Mouse (Mus musculus): ENCODE results near the gene Prss54. TPM values are rescaled to one million over a fixed set of nuclear protein-coding genes. Genes with fewer than 3 reads are reported as not detected.

Gene Prss54
- polyA plus RNA-seq, 1 experiment: not detected

DNA sequence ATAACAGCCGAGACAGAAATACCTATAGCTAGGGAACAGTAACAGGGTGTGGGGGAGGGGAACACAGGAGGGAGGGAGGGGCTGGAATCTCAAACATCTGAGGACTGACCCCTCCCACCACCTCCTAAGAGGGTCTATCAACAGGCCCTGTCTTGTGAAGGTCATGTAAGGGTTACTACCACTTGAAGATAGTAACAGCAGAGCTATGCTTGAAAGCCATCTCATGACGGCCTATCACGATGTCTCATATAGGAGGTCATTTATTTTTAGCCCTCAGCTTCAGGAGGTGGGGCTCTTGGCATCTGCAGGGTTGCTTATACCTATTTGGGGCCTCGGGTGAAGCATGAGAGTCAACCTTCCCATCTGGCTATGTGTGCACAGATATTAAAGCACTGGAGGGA, 20.7 kb upstream of the Prss54 start:
- DNase-seq (ENCODE audit: low read depth): no peak
- TF ChIP-seq CTCF (IDR thresholded peaks at IDR 0.05; ENCODE audit: borderline replicate concordance, extremely low read depth, insufficient read depth, insufficient read length) (no peak), POLR2A (IDR thresholded peaks at IDR 0.05; ENCODE audit: borderline replicate concordance, extremely low read depth, insufficient read depth, insufficient read length, poor library complexity, severe bottlenecking) (no peak)

DNA sequence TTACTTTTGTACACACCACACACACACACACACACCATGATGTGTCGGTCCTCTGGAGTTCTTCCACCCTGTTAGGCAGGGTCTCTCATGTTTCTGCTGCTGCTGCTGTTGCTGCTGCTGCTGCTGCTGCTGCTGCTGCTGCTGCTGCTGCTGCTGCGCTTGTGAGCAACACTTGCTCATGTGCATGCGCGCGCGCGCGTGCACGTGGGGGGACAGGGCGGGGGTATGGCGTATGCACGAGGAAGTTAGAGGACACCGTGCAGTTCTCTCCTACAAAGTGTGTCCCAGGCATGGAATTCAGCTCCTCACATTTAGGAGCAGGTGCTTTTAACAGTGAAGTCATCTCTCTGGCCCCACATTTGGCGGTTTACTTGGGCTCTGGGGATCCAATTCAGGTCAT, 19.0 kb upstream of the Prss54 start:
- no peak for DNase-seq (ENCODE audit: low read depth)
- TF ChIP-seq POLR2A (IDR thresholded peaks at IDR 0.05; ENCODE audit: borderline replicate concordance, extremely low read depth, insufficient read depth, insufficient read length, poor library complexity, severe bottlenecking) (no peak), CTCF (IDR thresholded peaks at IDR 0.05; ENCODE audit: borderline replicate concordance, extremely low read depth, insufficient read depth, insufficient read length) (no peak)

DNA sequence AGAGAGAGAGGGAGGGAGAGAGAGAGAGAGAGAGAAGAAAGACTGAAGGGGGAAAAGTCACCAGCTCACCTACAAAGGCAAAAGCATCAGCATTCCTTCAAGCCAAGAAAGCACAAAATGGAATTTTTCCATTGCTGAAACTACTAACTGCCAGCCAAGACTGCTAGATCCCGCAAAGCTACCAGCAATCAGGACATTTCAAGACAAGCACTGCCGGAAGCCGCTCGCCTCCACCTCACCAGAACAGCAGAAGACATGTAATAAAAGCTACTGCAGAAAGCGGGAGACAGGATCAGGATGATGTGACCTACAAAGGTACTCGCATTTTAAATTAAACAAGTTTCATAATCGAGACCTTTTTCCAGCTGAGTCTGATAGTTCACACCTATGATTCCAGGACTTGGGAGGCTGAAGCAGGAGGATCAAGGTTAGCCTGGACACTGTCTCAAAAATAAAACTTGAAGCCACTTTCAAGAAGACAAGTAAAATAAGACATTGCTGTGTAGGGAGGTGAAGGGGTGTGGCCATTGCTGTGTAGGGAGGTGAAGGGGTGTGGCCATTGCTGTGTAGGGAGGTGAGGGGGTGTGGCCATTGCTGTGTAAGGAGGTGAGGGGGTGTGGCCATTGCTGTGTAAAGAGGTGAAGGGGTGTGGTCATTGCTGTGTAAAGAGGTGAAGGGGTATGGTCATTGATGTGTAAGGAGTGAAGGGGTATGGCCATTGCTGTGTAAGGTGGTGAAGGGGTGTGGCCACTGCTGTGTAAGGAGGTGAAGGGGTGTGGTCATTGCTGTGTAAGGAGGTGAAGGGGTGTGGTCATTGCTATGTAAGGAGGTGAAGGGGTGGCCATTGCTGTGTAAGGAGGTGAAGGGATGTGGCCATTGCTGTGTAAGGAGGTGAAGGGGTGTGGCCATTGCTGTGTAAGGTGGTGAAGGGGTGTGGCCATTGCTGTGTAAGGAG, 17.6 kb upstream of the Prss54 start:
- TF ChIP-seq CTCF (IDR thresholded peaks at IDR 0.05; ENCODE audit: borderline replicate concordance, extremely low read depth, insufficient read depth, insufficient read length) (no peak), POLR2A (IDR thresholded peaks at IDR 0.05; ENCODE audit: borderline replicate concordance, extremely low read depth, insufficient read depth, insufficient read length, poor library complexity, severe bottlenecking) (no peak)
- no peak for DNase-seq (ENCODE audit: low read depth)

DNA sequence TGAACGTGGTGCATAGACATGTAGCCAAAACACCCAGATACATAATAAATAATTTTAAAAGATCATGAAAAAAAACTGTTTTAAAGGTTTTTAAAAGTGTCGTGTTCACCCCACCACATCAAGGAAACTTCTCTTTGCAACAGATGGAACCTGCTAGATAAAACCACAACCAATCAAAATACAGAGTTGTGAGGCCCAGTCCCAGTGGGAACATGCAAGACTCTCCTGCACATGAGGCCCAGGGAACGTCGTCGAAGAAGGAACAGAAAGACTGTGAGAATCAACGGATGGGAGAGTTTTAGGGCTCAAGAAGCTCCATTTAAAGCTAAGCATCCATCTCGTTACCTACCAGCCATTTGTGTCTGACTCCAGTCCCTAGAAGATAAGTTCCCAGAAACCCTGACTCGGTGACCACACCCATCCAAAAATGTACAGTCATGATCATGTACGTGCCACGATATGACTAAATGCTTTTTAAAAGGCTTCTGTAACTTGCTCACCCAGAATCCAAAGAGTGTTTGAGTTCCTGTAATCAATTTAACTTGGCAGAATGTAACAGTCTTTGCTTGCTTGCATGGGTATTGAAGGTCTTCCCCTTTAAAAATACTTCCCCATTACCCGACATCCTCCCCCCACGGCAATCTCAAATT, 16.1 kb upstream of the Prss54 start:
- TF ChIP-seq CTCF (IDR thresholded peaks at IDR 0.05; ENCODE audit: borderline replicate concordance, extremely low read depth, insufficient read depth, insufficient read length) (no peak), POLR2A (IDR thresholded peaks at IDR 0.05; ENCODE audit: borderline replicate concordance, extremely low read depth, insufficient read depth, insufficient read length, poor library complexity, severe bottlenecking) (no peak)
- DNase-seq (ENCODE audit: low read depth): no peak

DNA sequence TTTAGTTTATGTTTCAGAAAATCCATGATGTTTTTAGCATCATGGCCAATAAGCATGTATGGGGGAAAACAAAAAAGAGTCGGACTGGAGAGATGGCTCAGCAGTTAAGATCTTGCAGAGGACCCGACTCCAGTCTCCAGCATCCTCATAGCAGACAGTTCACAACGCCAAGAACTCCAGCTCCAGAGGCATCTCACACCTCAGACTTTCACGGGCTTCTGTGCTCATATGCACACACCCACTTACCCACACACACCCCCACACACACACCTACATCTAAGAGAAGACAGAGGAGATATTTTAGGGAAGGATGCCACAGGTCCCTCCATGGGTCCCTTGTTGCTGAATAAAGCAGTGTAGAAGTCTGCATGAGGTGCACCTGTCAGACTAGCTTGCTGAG, 14.4 kb upstream of the Prss54 start:
- no peak for DNase-seq (ENCODE audit: low read depth)
- no peak for TF ChIP-seq CTCF (IDR thresholded peaks at IDR 0.05; ENCODE audit: borderline replicate concordance, extremely low read depth, insufficient read depth, insufficient read length)
- TF ChIP-seq POLR2A (IDR thresholded peaks at IDR 0.05; ENCODE audit: borderline replicate concordance, extremely low read depth, insufficient read depth, insufficient read length, poor library complexity, severe bottlenecking): no peak

DNA sequence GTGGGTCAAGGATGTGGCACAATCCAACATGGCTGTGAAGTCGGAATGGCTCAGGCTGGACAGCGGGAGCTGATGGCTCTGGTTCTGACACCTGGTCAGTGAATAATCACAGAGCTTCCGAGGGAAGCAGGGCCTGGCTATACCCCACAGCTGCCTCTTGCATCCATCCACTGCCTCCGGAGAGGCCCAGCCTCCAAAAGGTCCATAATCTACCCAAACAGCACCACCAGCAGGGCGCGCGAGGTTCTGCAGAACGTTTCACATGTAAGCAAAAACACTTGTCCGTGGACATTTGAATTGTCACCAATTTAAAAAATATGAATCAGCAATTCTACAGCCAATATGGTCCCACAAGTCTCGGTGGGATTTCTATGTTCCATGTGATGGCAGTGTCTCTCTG, 13.1 kb upstream of the Prss54 start:
- TF ChIP-seq POLR2A (IDR thresholded peaks at IDR 0.05; ENCODE audit: borderline replicate concordance, extremely low read depth, insufficient read depth, insufficient read length, poor library complexity, severe bottlenecking) (no peak), CTCF (IDR thresholded peaks at IDR 0.05; ENCODE audit: borderline replicate concordance, extremely low read depth, insufficient read depth, insufficient read length) (no peak)
- DNase-seq (ENCODE audit: low read depth): no peak

DNA sequence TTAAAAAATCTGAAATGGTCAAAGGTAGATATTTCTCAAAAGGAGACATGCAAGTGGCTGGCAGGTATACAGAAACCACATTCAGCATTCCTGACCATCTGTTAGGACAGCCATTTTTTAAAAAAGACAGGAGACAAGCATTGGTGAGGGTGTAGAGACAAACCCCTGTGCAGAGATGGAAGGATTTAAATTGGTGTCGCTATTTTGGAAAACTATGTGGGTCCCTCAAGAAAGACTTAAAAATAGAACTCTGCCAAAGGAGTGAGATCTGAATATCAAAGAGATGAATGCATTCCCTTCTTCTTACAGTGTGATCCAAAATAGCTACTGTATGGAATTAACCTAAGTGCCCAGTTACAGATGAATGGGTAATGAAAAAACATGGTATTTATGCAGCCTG, 11.2 kb upstream of the Prss54 start:
- TF ChIP-seq POLR2A (IDR thresholded peaks at IDR 0.05; ENCODE audit: borderline replicate concordance, extremely low read depth, insufficient read depth, insufficient read length, poor library complexity, severe bottlenecking): no peak
- TF ChIP-seq CTCF (IDR thresholded peaks at IDR 0.05; ENCODE audit: borderline replicate concordance, extremely low read depth, insufficient read depth, insufficient read length): no peak
- no peak for DNase-seq (ENCODE audit: low read depth)

DNA sequence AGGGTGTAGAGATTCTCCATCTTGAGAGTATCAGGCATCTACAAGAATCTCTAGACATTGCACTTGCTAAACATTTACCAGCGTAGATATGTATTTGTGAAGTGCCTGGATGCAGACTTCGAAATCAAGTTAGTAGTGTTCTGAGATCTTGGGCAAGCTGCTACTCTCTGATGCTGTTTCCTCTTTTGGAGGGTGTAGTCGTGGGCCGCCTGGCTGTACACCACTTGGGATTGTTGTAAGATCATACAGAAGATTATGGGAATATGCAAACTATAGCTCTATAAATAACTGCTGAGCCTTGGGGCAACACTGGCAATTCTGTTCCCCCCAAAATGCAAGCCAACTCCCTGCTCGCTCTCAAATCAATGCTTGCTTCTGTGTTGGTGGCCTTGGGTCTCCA, 3.0 kb downstream of the Prss54 start:
- TF ChIP-seq CTCF (IDR thresholded peaks at IDR 0.05; ENCODE audit: borderline replicate concordance, extremely low read depth, insufficient read depth, insufficient read length): no peak
- no peak for TF ChIP-seq POLR2A (IDR thresholded peaks at IDR 0.05; ENCODE audit: borderline replicate concordance, extremely low read depth, insufficient read depth, insufficient read length, poor library complexity, severe bottlenecking)
- no peak for DNase-seq (ENCODE audit: low read depth)

DNA sequence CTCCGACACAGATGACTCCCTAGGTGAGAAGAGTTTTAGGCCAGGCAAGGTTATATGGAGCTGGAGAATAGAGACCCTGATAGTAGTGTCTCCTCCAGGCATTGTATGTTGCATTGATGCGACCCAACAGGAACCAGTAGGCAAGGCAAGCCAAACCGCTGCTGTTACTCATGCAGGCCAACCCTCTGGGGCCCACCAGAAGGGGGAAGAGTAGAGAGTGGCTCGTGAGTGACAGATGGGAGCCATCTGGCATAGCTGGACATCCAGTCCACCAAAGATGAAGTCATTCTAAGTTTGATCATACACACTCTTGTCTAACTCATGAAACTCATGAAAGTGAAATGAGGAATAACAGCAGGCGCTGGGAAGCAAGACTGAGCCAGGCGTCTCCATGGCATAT, 9.3 kb downstream of the Prss54 start:
- no peak for DNase-seq (ENCODE audit: low read depth)
- TF ChIP-seq CTCF (IDR thresholded peaks at IDR 0.05; ENCODE audit: borderline replicate concordance, extremely low read depth, insufficient read depth, insufficient read length): no peak
- TF ChIP-seq POLR2A (IDR thresholded peaks at IDR 0.05; ENCODE audit: borderline replicate concordance, extremely low read depth, insufficient read depth, insufficient read length, poor library complexity, severe bottlenecking): no peak

DNA sequence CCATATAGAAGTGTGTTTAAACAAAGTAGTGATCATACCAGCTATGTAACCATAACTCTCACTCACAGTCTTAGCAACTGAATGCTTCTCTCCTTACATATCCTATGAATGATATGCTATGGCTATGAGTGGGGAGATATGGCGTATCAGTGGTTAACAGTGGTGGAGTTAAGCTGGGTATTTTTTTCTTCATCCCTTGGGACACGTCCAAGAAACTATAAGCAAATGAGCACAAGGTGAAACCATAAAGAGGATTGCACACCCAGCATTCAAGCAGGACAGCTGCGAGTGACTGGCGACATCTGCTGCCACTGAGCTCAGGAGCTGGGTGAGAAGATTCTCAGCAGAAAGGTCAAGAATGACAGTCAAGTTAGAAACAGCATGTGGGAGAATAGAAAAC, 9.9 kb downstream of the Prss54 start:
- DNase-seq (ENCODE audit: low read depth): no peak
- TF ChIP-seq CTCF (IDR thresholded peaks at IDR 0.05; ENCODE audit: borderline replicate concordance, extremely low read depth, insufficient read depth, insufficient read length) (no peak), POLR2A (IDR thresholded peaks at IDR 0.05; ENCODE audit: borderline replicate concordance, extremely low read depth, insufficient read depth, insufficient read length, poor library complexity, severe bottlenecking) (no peak)

DNA sequence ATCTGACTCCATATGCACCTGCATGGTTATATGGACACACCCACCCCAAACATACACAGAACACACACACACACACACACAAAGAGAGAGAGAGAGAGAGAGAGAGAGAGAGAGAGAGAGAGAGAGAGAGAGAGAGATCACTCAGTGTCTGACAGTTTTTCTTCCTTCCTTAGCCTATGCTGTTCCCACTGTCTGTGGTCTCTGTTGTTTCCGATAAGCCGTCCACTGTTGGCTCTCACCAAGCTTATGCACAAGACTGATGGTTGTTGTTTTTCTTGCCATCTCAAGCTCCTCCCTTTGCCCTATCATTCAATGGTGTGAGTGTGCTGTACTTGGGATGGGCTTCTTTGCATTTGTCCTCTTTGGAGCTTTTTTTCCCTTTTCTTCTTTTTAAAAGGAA, 20.2 kb downstream of the Prss54 start:
- TF ChIP-seq POLR2A (IDR thresholded peaks at IDR 0.05; ENCODE audit: borderline replicate concordance, extremely low read depth, insufficient read depth, insufficient read length, poor library complexity, severe bottlenecking) (no peak), CTCF (IDR thresholded peaks at IDR 0.05; ENCODE audit: borderline replicate concordance, extremely low read depth, insufficient read depth, insufficient read length) (no peak)
- no peak for DNase-seq (ENCODE audit: low read depth)
